Mouse (Mus musculus) right cerebral cortex, postnatal 10 days (tissue): ENCODE measurements at regions not wholly inside any gene's neighbourhood (a gene's known extent, or its start where the extent isn't known, plus 50 kb on each side); places are given as distances from the start of the nearest gene placed in this dataset.
"Not testable (repeated sequence)": the region's sequence is repeated elsewhere in the genome, so short reads cannot be mapped to it uniquely, and the experiment has no call there.

Source experiments
- DNase-seq, 2 experiments: peaks; one replicate each; pipeline ENCODE4 v3.0.0; 2021; ENCODE audit warnings: low spot score in 2 of 2

GRCm38 (mm10) chr10:57313799-57314198, 172.4 kb upstream of the Hsf2 start:
- no peak for DNase-seq

DNA sequence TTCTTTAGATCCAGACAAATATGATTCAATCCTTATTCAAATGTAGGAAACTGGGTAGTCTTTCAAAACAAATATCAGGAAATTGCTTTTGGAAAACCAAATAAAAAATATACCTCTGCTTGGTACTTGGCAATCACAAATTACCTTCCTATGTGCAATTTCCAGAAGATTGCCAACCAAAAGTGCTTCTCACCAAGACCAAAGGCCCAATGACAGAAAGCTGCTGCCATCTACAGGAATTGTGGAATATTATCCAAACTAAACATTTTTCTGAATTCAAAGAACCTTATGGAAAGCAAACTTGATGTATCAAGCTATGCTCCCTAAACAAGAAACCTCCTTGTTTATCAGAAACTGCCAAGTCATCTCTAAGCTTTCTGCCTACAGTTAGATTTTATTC, 169.1 kb upstream of the Hsf2 start:
- DNase-seq: peak in 1 of 2 experiments; percentile 28

- DNase-seq: no peak
Measured at GRCm38 (mm10) chr10:57319171-57319570, 167.0 kb upstream of the Hsf2 start.

GRCm38 (mm10) chr10:57322717-57323424, 163.3 kb upstream of the Hsf2 start:
- no peak for DNase-seq

- no peak for DNase-seq
Measured at GRCm38 (mm10) chr10:57324226-57324625, 162.0 kb upstream of the Hsf2 start.

DNA sequence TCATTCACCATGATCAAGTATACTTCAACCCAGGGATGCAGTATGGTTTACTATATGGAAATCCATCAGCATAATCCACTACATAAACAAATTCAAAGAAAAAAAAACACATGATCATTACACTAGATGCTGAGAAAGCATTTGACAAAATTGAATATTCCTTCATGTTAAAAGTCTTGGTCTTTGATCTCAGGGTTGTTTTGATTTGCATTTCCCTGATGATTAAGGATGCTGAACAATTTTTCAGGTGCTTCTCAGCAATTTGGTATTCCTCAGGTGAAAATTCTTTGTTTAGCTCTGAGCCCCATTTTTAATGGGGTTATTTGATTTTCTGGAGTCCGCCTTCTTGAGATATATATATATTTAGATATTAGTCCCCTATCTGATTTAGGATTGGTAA, 123.4 kb upstream of the Hsf2 start:
- DNase-seq: not testable (repeated sequence)
